Comparison of ENCODE assay signal across 9 mouse cellular contexts in genomic region chr3:36340889-36341533, GRCm38 (mm10).
A peak's percentile ranks its signal among the peaks of the same experiment; 100 is the strongest.
DNase-seq lines count a peak whose midpoint lies in the region; ATAC-seq and TF ChIP-seq lines count a peak whose summit lies in the region.
"Had no signal": no experiment of that assay in that cellular context is flagged by ENCODE, and none has a peak within 500 bp of the region (broad histone marks: within the 10 kb centered on the region; RNA-seq: fewer than 3 reads in every experiment).

No protein-coding gene starts in this region.

- no peaks in the 10 kb centered on the region for H3K9me3 ChIP-seq in kidney, embryonic 14.5 days (ENCODE audit: control insufficient read depth, low read length)
- no peaks in the 10 kb centered on the region for H3K9me3 ChIP-seq in lung, postnatal 0 days (ENCODE audit: low read length)
- no peaks in the 10 kb centered on the region for H3K9me3 ChIP-seq in forebrain, embryonic 10.5 days
- H3K9me3 ChIP-seq in midbrain, embryonic 10.5 days (replicated peaks): no peaks in the 10 kb centered on the region

- no peak overlapping the region for H3K4me2 ChIP-seq in kidney, embryonic 14.5 days (replicated peaks; ENCODE audit: low read depth, low read length)
- no peak overlapping the region for H3K4me2 ChIP-seq in lung, postnatal 0 days (replicated peaks; ENCODE audit: low read depth, low read length)

- H3K36me3 ChIP-seq in heart, adult 2 months (ENCODE audit: control insufficient read depth, insufficient read depth, low read length): no peaks in the 10 kb centered on the region
- no peaks in the 10 kb centered on the region for H3K36me3 ChIP-seq in kidney, embryonic 14.5 days (ENCODE audit: control insufficient read depth, insufficient read depth, low read length)
- H3K36me3 ChIP-seq in lung, postnatal 0 days (ENCODE audit: insufficient read depth, low read length): no peaks in the 10 kb centered on the region
- no peaks in the 10 kb centered on the region for H3K36me3 ChIP-seq in forebrain, embryonic 10.5 days (replicated peaks)
- no peaks in the 10 kb centered on the region for H3K36me3 ChIP-seq in midbrain, embryonic 10.5 days

- TF ChIP-seq POLR2A in heart, adult 2 months (IDR thresholded peaks at IDR 0.05; ENCODE audit: insufficient read depth, low read depth, low read length): no peak

- no peaks in the 10 kb centered on the region for H3K4me1 ChIP-seq in heart, adult 2 months (ENCODE audit: control insufficient read depth, insufficient read depth, low read length)
- H3K4me1 ChIP-seq in kidney, embryonic 14.5 days (ENCODE audit: control insufficient read depth, insufficient read depth, low read length): no peaks in the 10 kb centered on the region
- no peaks in the 10 kb centered on the region for H3K4me1 ChIP-seq in lung, postnatal 0 days (ENCODE audit: insufficient read depth, low read depth, low read length)
- no peaks in the 10 kb centered on the region for H3K4me1 ChIP-seq in forebrain, embryonic 10.5 days
- no peaks in the 10 kb centered on the region for H3K4me1 ChIP-seq in midbrain, embryonic 10.5 days

- no peak for TF ChIP-seq CTCF in heart, adult 2 months (IDR thresholded peaks at IDR 0.05)
- TF ChIP-seq CTCF in lung, postnatal 0 days (IDR thresholded peaks at IDR 0.05): no peak

- intact Hi-C loops in heart, adult 2 months (cut with DNase I): no loop called here

- no peaks in the 10 kb centered on the region for H3K79me2 ChIP-seq in heart, adult 2 months (replicated peaks; ENCODE audit: control insufficient read depth, insufficient read depth, low read length)

- H3K27ac ChIP-seq in heart, adult 2 months: no peak overlapping the region
- no peak overlapping the region for H3K27ac ChIP-seq in kidney, embryonic 14.5 days (ENCODE audit: low read depth, low read length)
- H3K27ac ChIP-seq in lung, postnatal 0 days (ENCODE audit: low read length): no peak overlapping the region
- no peak overlapping the region for H3K27ac ChIP-seq in forebrain, embryonic 10.5 days
- no peak overlapping the region for H3K27ac ChIP-seq in midbrain, embryonic 10.5 days (replicated peaks)

- no peak overlapping the region for H3K9ac ChIP-seq in heart, adult 2 months (ENCODE audit: low read depth, low read length)
- no peak overlapping the region for H3K9ac ChIP-seq in kidney, embryonic 14.5 days (ENCODE audit: low read depth, low read length)
- no peak overlapping the region for H3K9ac ChIP-seq in lung, postnatal 0 days (replicated peaks; ENCODE audit: low read depth)

- TF ChIP-seq EP300 in heart, adult 2 months (IDR thresholded peaks at IDR 0.05; ENCODE audit: insufficient read depth, low read depth, low read length): no peak
- TF ChIP-seq EP300 in lung, postnatal 0 days (IDR thresholded peaks at IDR 0.05): no peak

- no peaks in the 10 kb centered on the region for H3K27me3 ChIP-seq in heart, adult 2 months (ENCODE audit: control insufficient read depth, insufficient read depth, low read length)
- H3K27me3 ChIP-seq in kidney, embryonic 14.5 days (ENCODE audit: control insufficient read depth, insufficient read depth, low read length): no peaks in the 10 kb centered on the region
- H3K27me3 ChIP-seq in lung, postnatal 0 days (replicated peaks; ENCODE audit: insufficient read depth, low read length): no peaks in the 10 kb centered on the region
- no peaks in the 10 kb centered on the region for H3K27me3 ChIP-seq in forebrain, embryonic 10.5 days (ENCODE audit: poor library complexity, severe bottlenecking)
- no peaks in the 10 kb centered on the region for H3K27me3 ChIP-seq in midbrain, embryonic 10.5 days (ENCODE audit: low read depth, poor library complexity, severe bottlenecking)

- DNase-seq in heart, postnatal 4 days: peak; percentile 32
- no peak for DNase-seq in heart, adult 2 months
- peak; percentile 16 for DNase-seq in adipocyte (ENCODE audit: low spot score)
- peak; percentile 66 for DNase-seq in lung, postnatal 0 days (ENCODE audit: low spot score)
- DNase-seq in forebrain, embryonic 10.5 days (ENCODE audit: extremely low spot score, low spot score): no peak
- DNase-seq in heart, adult 11 months: no peak
- no peak for DNase-seq in midbrain, embryonic 10.5 days (ENCODE audit: low spot score)
- DNase-seq: embryo, embryonic 11 days had no signal

- H3K4me3 ChIP-seq in heart, adult 2 months: no peak overlapping the region
- H3K4me3 ChIP-seq in kidney, embryonic 14.5 days (ENCODE audit: low read length): no peak overlapping the region
- H3K4me3 ChIP-seq in lung, postnatal 0 days (ENCODE audit: low read depth, low read length): no peak overlapping the region
- H3K4me3 ChIP-seq in forebrain, embryonic 10.5 days: no peak overlapping the region
- H3K4me3 ChIP-seq in midbrain, embryonic 10.5 days: no peak overlapping the region

- 45% methylated on average over 6 of the region's 6 CpGs for WGBS in heart, adult 2 months
- 62% methylated on average over 6 of the region's 6 CpGs for WGBS in kidney, embryonic 14.5 days
- WGBS in lung, postnatal 0 days: 56% methylated on average over 6 of the region's 6 CpGs
- WGBS in forebrain, embryonic 10.5 days: 83% methylated on average over 6 of the region's 6 CpGs
- 84% methylated on average over 6 of the region's 6 CpGs for WGBS in midbrain, embryonic 10.5 days

- peak; percentile 66; the same call in 1 of the 2 replicates for ATAC-seq in kidney, embryonic 14.5 days (ENCODE audit: low FRiP score, low TSS enrichment)
- peak; percentile 70 for ATAC-seq in lung, postnatal 0 days

Comparison
In these comparisons a context has a peak if more than half of its experiments do, and no peak if none do; other contexts are left out.
1. DNase-seq: peak in heart, postnatal 4 days (single experiment), adipocyte (single experiment) and lung, postnatal 0 days (single experiment); none in heart, adult 2 months (0 of 2), forebrain, embryonic 10.5 days (single experiment), heart, adult 11 months (single experiment) and midbrain, embryonic 10.5 days (single experiment).